Mouse (Mus musculus) kidney, adult 2 months (tissue): ENCODE results near the gene Ptpn14.

Source experiments
- CTCF ChIP-seq: fragments of 200-500 bp; conservative IDR thresholded peaks from 2 replicates; pipeline ENCODE4 v1.5.1; 2011; ENCODE audit warnings: low read depth, mild to moderate bottlenecking, control low read depth, low read length, moderate library complexity, mixed read lengths; ENCODE audit not compliant: insufficient read depth, insufficient read length
- POLR2A ChIP-seq: fragments of 200-500 bp; IDR thresholded peaks from one replicate; pipeline ENCODE4 v1.6.1; 2011; ENCODE audit warnings: low read depth, low read length, control low read depth

DNA sequence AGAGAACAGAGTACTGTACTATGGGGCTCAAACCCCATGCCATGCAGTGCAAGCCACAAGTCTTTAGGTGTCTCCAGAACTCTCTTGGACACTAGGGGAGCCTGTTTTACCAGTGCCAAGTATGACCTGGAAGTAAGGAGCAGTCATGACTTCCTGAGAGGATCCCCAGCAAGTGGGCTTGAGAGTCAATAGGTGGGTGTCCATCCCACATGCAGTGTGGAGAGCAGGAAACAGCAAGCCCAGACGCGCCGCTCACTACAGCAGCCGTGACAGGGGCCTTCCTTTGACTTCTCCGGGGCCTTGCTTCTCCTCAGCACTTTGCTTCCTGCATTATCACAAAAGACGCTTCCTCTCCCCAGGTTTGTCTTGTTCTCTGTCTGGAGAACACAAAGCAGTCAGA lies 27.9 kb upstream of the Ptpn14 start:
- TF ChIP-seq CTCF (no peak), POLR2A (no peak)
